Mouse (Mus musculus): Measurements from ENCODE around the gene Pfdn2. TPM values are rescaled to one million over a fixed set of nuclear protein-coding genes. Genes with fewer than 3 reads are reported as not detected.

Gene Pfdn2
- polyA plus RNA-seq, 1 experiment from 2014 or later, result 152 TPM

DNA sequence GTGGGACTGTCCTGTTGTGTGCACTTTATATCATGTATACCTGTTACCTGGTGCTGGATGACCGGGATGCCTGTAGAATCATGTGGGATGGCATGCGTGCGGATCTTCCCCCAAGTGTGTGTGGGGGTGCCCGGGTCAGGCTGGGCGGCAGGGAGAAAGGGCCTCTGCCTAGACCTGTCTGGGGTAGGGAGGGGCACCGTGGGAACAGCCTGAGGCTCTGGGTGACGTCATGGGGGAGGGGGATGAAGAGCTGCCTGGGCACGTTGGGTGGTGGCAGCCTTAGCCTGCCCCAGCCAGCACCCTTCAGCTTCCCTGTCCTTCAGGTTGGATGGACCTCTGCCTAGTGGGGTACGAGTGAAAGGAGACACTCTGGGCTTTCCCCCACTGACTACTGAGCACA lies 38.9 kb downstream of the Pfdn2 start:
- Histone ChIP-seq H3K27ac (replicated peaks) (no peak overlapping the region), H3K27me3 (peaks cover 28% of the 10 kb centered on the region), H3K9ac (no peak overlapping the region), H3K36me3 (no peaks in the 10 kb centered on the region), H3K4me2 (no peak overlapping the region), H3K4me1 (replicated peaks) (peaks cover 9% of the 10 kb centered on the region), H3K4me3 (no peak overlapping the region), H3K9me3 (no peaks in the 10 kb centered on the region)
- WGBS, result 74% methylated on average over 9 of the region's 9 CpGs
- ATAC-seq (ENCODE audit: low read depth), result no peak

DNA sequence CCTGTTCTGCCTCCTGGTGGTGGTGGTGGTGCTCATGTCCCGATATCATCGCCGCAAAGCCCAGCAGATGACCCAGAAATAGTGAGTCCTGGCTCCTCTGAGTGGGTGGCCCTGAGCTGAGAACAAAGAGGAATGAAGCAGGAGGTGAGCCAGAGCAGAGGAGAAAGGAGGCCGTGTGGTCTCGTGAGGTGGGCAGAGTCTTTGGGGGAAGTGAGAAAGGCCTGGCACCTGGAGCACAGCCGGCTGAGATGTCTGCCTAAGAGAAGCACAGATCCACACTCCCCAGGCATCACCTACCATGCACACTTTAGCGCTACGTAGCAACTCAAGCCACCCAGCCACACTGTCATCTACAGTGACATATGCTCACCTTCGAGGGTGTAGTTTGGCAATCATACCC lies 39.7 kb downstream of the Pfdn2 start:
- no peak for ATAC-seq (ENCODE audit: low read depth)
- no peaks in the 10 kb centered on the region for H3K36me3 ChIP-seq
- peaks cover 25% of the 10 kb centered on the region; the same call in 1 of the 2 replicates for H3K27me3 ChIP-seq
- no peak overlapping the region for H3K4me3 ChIP-seq
- no peak overlapping the region for H3K4me2 ChIP-seq
- H3K9ac ChIP-seq, result no peak overlapping the region
- H3K27ac ChIP-seq (replicated peaks), result no peak overlapping the region
- 75% methylated on average over 9 of the region's 9 CpGs for WGBS
- no peaks in the 10 kb centered on the region for H3K9me3 ChIP-seq
- peaks cover 5% of the 10 kb centered on the region for H3K4me1 ChIP-seq (replicated peaks)

GRCm38 (mm10) chr1:171387099-171387498 lies 41.6 kb downstream of the Pfdn2 start:
- Histone ChIP-seq H3K4me1 (replicated peaks) (no peaks in the 10 kb centered on the region), H3K4me3 (no peak overlapping the region), H3K27ac (replicated peaks) (no peak overlapping the region), H3K27me3 (0 out of 2 replicates have a peak, but pooled peaks cover 9% of the 10 kb centered on the region), H3K36me3 (no peaks in the 10 kb centered on the region), H3K4me2 (no peak overlapping the region), H3K9ac (no peak overlapping the region), H3K9me3 (no peaks in the 10 kb centered on the region)
- 33% methylated on average over 6 of the region's 6 CpGs for WGBS
- ATAC-seq (ENCODE audit: low read depth), result no peak

DNA sequence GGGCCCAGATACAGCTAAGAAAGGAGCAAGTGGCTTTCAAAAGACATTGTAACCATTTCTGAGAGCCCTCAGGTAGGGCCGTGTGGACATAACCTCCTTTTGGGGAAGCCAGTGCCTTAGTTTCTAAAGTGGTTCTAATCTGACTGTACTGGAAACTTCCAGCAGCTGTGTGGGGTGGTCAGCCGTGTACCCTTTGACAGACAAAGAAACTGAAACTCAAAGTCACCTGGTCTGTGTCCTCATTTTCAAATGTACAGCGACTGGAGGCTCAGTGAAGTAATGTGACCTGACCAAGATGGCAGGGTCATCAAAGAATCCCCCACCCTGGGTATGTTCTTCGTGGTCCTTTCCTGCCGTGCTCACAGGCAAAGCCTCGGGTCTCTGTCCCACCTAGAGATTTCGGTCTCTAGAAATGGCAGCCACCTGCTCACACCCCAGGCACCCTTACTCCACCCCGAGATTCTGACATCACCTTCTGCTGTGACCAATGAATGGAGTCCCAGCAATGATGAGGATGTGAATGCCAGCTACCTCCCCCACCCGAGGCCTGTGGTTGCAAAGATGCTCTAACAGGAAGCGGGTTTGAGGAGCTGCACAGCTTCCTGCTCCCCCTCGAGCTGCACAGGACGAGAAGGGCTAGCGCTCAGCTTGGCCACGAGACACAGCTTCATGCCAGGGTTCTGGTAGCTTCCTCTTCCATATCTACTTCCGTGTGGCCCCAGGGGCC lies 43.1 kb downstream of the Pfdn2 start, which contains the start of gene Arhgap30:
TSS of gene Arhgap30 (plus strand) at position 579 of the 727 bp plus-strand sequence.
- H3K9me3 ChIP-seq, result no peaks in the 10 kb centered on the region
- H3K27ac ChIP-seq (replicated peaks), result no peak within 1 kb of the TSS
- H3K4me1 ChIP-seq (replicated peaks), result no peaks in the 10 kb centered on the region
- H3K9ac ChIP-seq, result no peak within 1 kb of the TSS
- ATAC-seq (ENCODE audit: low read depth), result no peak
- H3K27me3 ChIP-seq, result 0 out of 2 replicates have a peak, but pooled peaks cover under 1% of the 10 kb centered on the region
- 87% methylated on average over 15 of the region's 15 CpGs for WGBS
- no peaks in the 10 kb centered on the region for H3K36me3 ChIP-seq
- H3K4me3 ChIP-seq, result no peak within 1 kb of the TSS
- no peak within 1 kb of the TSS for H3K4me2 ChIP-seq

- no peak for ATAC-seq (ENCODE audit: low read depth)
- Histone ChIP-seq H3K4me1 (replicated peaks) (no peaks in the 10 kb centered on the region), H3K27ac (replicated peaks) (no peak overlapping the region), H3K4me3 (no peak overlapping the region), H3K36me3 (no peaks in the 10 kb centered on the region), H3K27me3 (no peaks in the 10 kb centered on the region), H3K9ac (no peak overlapping the region), H3K4me2 (no peak overlapping the region), H3K9me3 (no peaks in the 10 kb centered on the region)
- 82% methylated on average over 4 of the region's 4 CpGs for WGBS
These were observed 44.6 kb downstream of the Pfdn2 start for GRCm38 (mm10) chr1:171390101-171390500.

GRCm38 (mm10) chr1:171401821-171402220 lies 56.4 kb downstream of the Pfdn2 start:
- Histone ChIP-seq H3K27ac (replicated peaks) (no peak overlapping the region), H3K36me3 (no peaks in the 10 kb centered on the region), H3K27me3 (peaks cover 5% of the 10 kb centered on the region; the same call in 1 of the 2 replicates), H3K9ac (no peak overlapping the region), H3K9me3 (no peaks in the 10 kb centered on the region), H3K4me1 (replicated peaks) (no peaks in the 10 kb centered on the region), H3K4me2 (no peak overlapping the region), H3K4me3 (no peak overlapping the region)
- ATAC-seq (ENCODE audit: low read depth), result no peak
- WGBS, result 82% methylated on average over 4 of the region's 4 CpGs

DNA sequence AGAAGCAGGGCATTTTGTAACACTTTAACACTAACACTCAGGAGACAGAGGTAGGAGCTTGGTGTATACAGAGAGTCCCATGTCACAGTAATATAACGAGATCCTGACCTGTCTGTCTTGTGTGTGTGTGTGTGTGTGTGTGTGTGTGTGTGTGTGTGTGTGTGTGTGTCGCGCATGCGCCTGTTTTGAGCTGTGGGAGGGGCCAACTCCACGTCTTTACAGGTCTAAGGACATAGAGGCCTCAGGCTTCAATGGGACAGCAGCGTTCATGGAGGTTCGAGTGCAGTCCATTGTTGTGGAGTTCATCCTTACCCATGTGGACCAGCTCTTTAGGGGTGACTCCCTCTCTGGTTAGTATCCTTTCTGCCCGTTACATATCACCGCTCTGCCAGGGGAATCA lies 57.5 kb downstream of the Pfdn2 start:
- no peak for ATAC-seq (ENCODE audit: low read depth)
- Histone ChIP-seq H3K4me3 (no peak overlapping the region), H3K4me1 (replicated peaks) (no peaks in the 10 kb centered on the region), H3K27me3 (peaks cover 17% of the 10 kb centered on the region), H3K9ac (no peak overlapping the region), H3K4me2 (no peak overlapping the region), H3K27ac (replicated peaks) (no peak overlapping the region), H3K36me3 (no peaks in the 10 kb centered on the region), H3K9me3 (no peaks in the 10 kb centered on the region)
- 84% methylated on average over 9 of the region's 9 CpGs for WGBS

DNA sequence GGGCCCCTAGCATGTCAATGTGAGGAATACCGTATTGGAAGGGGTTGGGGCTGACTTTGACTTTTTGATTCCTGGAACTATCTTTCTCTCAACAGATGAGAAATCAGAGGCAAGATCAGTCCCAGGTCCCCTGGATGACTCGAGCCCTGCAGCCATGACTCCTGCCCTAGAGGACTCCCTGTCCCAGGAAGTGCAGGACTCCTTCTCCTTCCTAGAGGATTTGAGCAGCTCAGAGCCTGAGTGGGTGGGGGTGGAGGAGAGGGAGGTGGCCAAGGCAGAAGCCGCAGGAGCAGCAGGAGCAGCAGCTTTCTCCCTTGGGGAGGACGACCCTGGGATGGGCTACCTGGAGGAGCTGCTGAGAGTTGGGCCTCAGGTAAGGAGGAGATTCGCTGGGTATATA lies 61.8 kb downstream of the Pfdn2 start:
- 76% methylated on average over 5 of the region's 5 CpGs for WGBS
- ATAC-seq (ENCODE audit: low read depth), result no peak
- H3K36me3 ChIP-seq, result no peaks in the 10 kb centered on the region
- H3K4me1 ChIP-seq (replicated peaks), result no peaks in the 10 kb centered on the region
- no peaks in the 10 kb centered on the region for H3K9me3 ChIP-seq
- peaks cover 33% of the 10 kb centered on the region for H3K27me3 ChIP-seq
- no peak overlapping the region for H3K4me3 ChIP-seq
- H3K4me2 ChIP-seq, result no peak overlapping the region
- no peak overlapping the region for H3K9ac ChIP-seq
- H3K27ac ChIP-seq (replicated peaks), result no peak overlapping the region

Other genes with a start within 250 kb of the Pfdn2 start
- gene Cfap126, start 231.8 kb upstream of the Pfdn2 start, polyA plus RNA-seq (2015; fragmentation: Nextera tagmentation; extraction: Ambion mirVana), result 2.8 and 2.9 TPM in 2 replicates
- 278 and 279 TPM in 2 replicates for gene Sdhc, start 195.1 kb upstream of the Pfdn2 start, polyA plus RNA-seq (2015; fragmentation: Nextera tagmentation; extraction: Ambion mirVana)
- 20.7 and 25.7 TPM in 2 replicates for gene Mpz, start 195.0 kb upstream of the Pfdn2 start, polyA plus RNA-seq (2015; fragmentation: Nextera tagmentation; extraction: Ambion mirVana)
- 13.9 and 18.4 TPM in 2 replicates for gene Pcp4l1, start 149.4 kb upstream of the Pfdn2 start, polyA plus RNA-seq (2015; fragmentation: Nextera tagmentation; extraction: Ambion mirVana)
- 0.22 and 0.25 TPM in 2 replicates for gene Nr1i3, start 131.7 kb upstream of the Pfdn2 start, polyA plus RNA-seq (2015; fragmentation: Nextera tagmentation; extraction: Ambion mirVana)
- 32.6 and 42.6 TPM in 2 replicates for gene Tomm40l, start 123.2 kb upstream of the Pfdn2 start, polyA plus RNA-seq (2015; fragmentation: Nextera tagmentation; extraction: Ambion mirVana)
- gene Apoa2, start 120.6 kb upstream of the Pfdn2 start, polyA plus RNA-seq (2015; fragmentation: Nextera tagmentation; extraction: Ambion mirVana), result 4.1 and 6.8 TPM in 2 replicates
- gene Fcer1g, start 111.3 kb upstream of the Pfdn2 start, polyA plus RNA-seq (2015; fragmentation: Nextera tagmentation; extraction: Ambion mirVana), result 38.6 and 38.7 TPM in 2 replicates
- gene Adamts4, start 95.2 kb upstream of the Pfdn2 start, polyA plus RNA-seq (2015; fragmentation: Nextera tagmentation; extraction: Ambion mirVana), result 3.0 and 4.3 TPM in 2 replicates
- 257 and 263 TPM in 2 replicates for gene Ndufs2, start 94.3 kb upstream of the Pfdn2 start, polyA plus RNA-seq (2015; fragmentation: Nextera tagmentation; extraction: Ambion mirVana)
- gene B4galt3, start 75.3 kb upstream of the Pfdn2 start, polyA plus RNA-seq (2015; fragmentation: Nextera tagmentation; extraction: Ambion mirVana), result 94.0 and 97.8 TPM in 2 replicates
- 43.1 and 47.2 TPM in 2 replicates for gene Ppox, start 64.5 kb upstream of the Pfdn2 start, polyA plus RNA-seq (2015; fragmentation: Nextera tagmentation; extraction: Ambion mirVana)
- 89.3 and 97.3 TPM in 2 replicates for gene Usp21, start 57.7 kb upstream of the Pfdn2 start, polyA plus RNA-seq (2015; fragmentation: Nextera tagmentation; extraction: Ambion mirVana)
- 124 and 132 TPM in 2 replicates for gene Ufc1, start 50.6 kb upstream of the Pfdn2 start, polyA plus RNA-seq (2015; fragmentation: Nextera tagmentation; extraction: Ambion mirVana)
- gene Dedd, start 16.5 kb upstream of the Pfdn2 start, polyA plus RNA-seq (2015; fragmentation: Nextera tagmentation; extraction: Ambion mirVana), result 47.4 and 52.7 TPM in 2 replicates
- 51.9 and 52.1 TPM in 2 replicates for gene Nit1, start within 50 bp of the Pfdn2 start, polyA plus RNA-seq (2015; fragmentation: Nextera tagmentation; extraction: Ambion mirVana)
- 3.3 and 4.0 TPM in 2 replicates for gene Klhdc9, start 15.1 kb downstream of the Pfdn2 start, polyA plus RNA-seq (2015; fragmentation: Nextera tagmentation; extraction: Ambion mirVana)
- gene Nectin4, start 24.4 kb downstream of the Pfdn2 start, polyA plus RNA-seq (2015; fragmentation: Nextera tagmentation; extraction: Ambion mirVana), result 2.1 TPM in 2 replicates
- gene Arhgap30, start 43.3 kb downstream of the Pfdn2 start, polyA plus RNA-seq (2015; fragmentation: Nextera tagmentation; extraction: Ambion mirVana), result 1.2 TPM in 2 replicates
- 183 and 188 TPM in 2 replicates for gene Usf1, start 65.6 kb downstream of the Pfdn2 start, polyA plus RNA-seq (2015; fragmentation: Nextera tagmentation; extraction: Ambion mirVana)
- gene Tstd1, start 73.2 kb downstream of the Pfdn2 start, polyA plus RNA-seq (2015; fragmentation: Nextera tagmentation; extraction: Ambion mirVana), result 7.8 and 8.5 TPM in 2 replicates
- 14.7 and 15.1 TPM in 2 replicates for gene F11r, start 91.9 kb downstream of the Pfdn2 start, polyA plus RNA-seq (2015; fragmentation: Nextera tagmentation; extraction: Ambion mirVana)
- 28.5 and 28.6 TPM in 2 replicates for gene Alyref2, start 157.8 kb downstream of the Pfdn2 start, polyA plus RNA-seq (2015; fragmentation: Nextera tagmentation; extraction: Ambion mirVana)
- not detected in 2 replicates for gene Itln1, start 189.6 kb downstream of the Pfdn2 start, polyA plus RNA-seq (2015; fragmentation: Nextera tagmentation; extraction: Ambion mirVana)
- gene Cd244a, start 213.5 kb downstream of the Pfdn2 start, polyA plus RNA-seq (2015; fragmentation: Nextera tagmentation; extraction: Ambion mirVana), result not detected in 2 replicates

Data from neural tube, embryonic 13.5 days (tissue).